Mouse (Mus musculus) R1 (cell line): ENCODE measurements around the gene Rbm20.
"Not testable (repeated sequence)": the region's sequence is repeated elsewhere in the genome, so short reads cannot be mapped to it uniquely, and the experiment has no call there.

Experiments used
- DNase-seq: peaks from one replicate; pipeline ENCODE4 v3.0.0-alpha.2; 2018; ENCODE audit warnings: low read depth, low spot score

The Rbm20 gene

DNA sequence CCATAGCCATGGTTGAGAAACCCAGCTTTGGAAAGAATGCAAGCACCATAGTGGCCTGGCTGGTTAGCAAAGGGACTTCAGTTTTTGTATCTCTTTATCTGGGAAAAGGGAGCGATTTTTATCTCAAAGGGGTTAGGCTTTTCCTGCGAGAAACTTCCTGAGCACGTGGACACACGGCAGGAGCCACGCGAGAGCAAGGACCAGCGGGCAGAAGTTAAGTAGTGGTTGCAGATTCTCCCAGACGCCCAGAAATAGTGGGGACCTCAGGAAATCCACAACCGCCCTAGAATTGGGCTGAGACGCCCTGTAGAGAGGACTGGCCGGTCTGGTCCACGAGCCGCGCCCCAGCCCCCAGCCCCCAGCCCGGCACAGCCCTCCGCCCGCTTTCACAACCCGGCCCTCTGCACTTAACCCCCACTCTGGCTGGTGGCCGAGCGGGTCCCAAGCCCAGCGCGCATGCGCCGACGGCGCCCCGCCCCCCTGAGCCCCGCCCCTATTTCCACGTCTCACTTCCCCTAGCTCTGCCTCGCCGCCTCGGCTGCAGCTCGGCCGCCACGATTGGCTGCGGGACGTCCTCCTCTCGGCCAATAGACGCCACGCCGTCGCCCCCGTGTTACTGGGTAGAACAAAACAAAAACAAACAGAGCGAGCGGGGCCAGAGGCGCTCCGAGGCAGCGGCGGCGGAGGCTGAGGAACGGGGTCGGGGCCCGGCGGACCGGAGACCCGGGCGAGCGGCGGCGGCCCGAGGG is 225.8 kb downstream of the Rbm20 start:
- DNase-seq, result peak; percentile 97

DNA sequence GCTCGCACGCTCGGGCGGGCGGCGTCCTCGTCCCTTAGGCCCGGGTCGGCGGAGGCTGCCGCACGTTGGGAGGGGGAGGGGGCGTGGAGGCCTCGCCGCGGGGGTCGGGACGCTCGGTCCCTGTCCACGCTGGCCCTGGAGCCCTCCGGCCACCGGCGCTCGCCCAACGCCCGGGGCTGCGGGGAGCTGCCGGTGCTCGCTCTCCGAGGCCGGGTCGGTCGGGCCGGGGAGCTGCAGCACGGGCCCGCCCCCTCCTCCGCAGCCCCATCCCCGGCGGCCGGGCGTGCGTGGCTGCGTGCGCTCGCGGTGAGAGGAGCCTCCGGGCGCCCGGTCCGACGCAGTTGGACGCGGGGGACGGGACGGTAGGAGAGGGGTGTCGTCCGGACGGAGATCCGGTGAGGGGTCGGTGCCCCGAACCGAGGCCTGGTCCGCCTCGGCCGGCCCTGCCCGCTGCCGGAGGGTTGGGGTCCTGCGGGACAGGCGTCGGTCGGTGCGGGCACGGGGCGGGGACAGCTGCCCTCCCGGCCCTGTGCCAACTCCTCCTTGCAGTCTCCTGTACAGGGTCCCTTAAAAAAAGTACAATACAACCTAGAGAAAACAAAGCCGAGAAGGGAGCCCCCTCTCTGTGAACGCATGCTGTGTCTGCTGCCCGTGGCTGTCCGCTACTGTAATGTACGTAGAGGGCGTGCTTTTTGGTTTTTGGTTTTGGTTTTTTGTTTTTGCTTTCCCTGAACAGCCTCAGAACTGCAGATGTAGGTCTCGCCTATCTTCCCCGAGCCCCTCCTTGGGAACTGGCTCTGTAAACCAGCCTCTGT is 226.6 kb downstream of the Rbm20 start:
- peak; percentile 31 for DNase-seq

DNA sequence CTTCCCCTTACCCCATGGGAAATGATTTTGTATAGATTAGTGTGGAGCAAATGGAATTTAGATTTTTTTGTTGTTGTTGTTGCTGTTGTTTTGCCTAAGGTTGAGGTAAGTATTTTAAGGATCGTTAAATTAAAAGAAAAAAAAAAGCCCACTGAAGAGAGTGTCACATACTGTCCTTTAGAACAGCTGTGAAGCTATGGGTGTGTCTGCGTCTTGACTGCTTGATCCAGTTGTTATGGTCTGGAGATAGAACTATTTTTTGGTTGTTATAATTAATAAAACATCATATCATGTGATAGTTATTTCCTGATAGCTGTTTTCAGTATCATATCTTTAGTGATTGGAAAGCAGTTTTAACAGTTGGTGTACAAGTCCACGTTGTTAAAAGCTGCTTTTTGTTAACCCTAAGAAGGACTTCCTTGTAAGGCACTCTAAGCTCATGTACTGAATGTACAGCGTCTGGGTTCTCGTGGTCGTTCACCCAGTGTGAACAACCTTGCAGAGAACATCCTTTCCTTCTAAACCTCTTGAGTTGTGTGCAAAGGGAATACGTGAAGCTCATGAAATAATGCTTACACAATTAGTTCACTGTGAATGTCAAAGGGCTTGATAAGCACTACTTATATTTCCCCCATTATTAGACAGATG is 227.9 kb downstream of the Rbm20 start:
- no peak for DNase-seq

DNA sequence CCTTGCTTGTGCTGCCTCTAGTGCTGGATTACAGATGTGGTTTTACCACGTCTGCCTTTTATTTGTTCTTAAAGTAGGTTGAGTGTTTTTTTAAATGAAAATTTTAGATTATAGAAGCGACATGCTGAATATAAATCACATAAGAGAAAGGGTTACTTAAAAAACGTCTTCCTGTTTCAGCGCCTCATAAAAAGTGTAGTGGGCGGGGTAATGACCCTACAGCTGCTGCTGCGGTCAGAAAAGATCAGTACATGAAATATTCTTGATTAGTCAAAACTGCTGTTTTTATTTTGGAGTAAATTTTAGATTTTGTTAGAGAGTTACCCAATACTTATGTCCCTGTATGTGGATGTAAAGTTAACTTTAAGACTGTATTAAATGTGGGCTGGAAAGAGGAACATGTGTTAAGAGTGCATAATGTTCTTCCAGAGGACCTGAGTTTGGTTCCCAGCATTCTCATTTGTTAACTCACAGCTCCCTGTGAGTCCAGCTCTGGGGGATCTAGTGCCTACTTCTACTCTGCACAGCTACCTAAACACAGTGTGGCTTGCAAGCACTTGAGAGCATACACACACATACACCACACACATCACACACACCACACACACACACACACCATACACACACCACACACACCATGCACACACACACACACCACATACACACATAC is 229.1 kb downstream of the Rbm20 start:
- DNase-seq, result no peak

DNA sequence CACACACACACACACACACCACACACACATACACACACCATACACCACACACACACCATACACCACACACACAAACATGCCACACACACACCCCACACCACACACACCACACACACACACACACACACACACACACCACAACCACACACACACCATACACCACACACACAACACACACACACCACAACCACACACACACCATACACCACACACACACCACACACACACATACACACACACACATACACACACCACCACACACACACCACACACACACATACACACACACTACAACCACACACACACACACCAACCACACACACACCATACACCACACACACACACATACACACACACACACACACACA is 229.6 kb downstream of the Rbm20 start:
- not testable (repeated sequence) for DNase-seq

DNA sequence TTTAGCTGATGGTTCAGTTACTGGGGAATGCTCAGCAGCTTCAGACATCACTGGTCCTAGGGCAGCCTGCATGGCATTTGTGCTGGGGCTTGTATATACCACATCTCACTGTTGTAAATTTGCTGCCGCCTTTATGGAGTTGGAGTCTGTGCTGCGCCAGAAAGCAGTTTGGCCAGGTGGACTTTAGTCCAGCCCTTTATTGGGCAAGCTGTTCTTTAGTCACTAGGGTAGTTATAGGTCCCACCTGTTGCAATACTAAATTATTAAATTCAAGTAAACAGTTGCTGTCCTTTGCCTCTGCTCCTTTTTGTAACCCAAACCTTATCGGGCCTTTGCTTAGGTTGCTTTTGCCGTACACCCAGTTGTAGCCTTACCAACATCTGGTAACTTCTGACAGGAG is 237.8 kb downstream of the Rbm20 start:
- no peak for DNase-seq
